Mouse (Mus musculus): ENCODE data around the gene Vps37b. TPM values are rescaled to one million over a fixed set of nuclear protein-coding genes. Genes with fewer than 3 reads are reported as not detected.

Vps37b gene
- total RNA-seq, 1 experiment from 2014 or later: 33.2 TPM

DNA sequence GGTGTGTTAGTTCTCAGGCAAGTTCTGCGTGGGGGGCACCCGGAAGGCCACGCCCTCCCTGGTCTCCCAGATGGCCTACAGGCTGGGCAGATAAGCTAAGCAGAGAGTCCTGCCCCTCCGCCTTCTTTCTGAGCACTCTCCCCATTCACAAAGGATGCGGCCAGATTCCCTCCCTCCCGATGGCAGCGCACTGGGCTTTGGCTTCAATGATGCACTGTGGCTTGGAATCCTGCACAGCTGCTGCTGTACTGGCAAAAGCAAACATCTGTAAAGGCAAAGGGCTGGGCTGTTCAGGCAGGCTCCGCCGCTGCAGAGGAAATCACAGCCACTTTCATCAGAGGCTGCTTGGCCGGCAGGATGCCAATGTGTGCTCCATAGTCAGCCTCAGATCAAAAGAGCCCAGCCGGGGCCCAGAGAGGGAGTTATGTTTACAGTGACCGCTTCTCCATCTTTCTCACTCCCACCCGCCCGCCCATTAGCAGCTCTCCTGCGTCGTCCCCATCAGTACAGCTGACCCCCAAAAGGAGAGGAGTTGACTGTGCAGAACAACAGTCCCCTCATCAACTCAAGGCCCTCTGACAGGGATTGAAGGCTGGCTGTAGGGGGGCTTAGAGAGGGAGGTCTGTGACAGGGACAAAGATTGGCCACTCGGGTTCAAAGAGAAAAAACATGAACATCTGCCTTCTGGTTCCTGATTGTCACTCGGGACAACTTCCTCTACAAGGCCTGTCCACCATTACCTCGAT is 21.0 kb downstream of the Vps37b start:
- ATAC-seq (ENCODE audit: extremely low read depth, insufficient number of reproducible peaks, low FRiP score, poor library complexity, severe bottlenecking): no peak

GRCm38 (mm10) chr5:124010077-124010476 is 22.0 kb downstream of the Vps37b start:
- ATAC-seq (ENCODE audit: extremely low read depth, insufficient number of reproducible peaks, low FRiP score, poor library complexity, severe bottlenecking): no peak

GRCm38 (mm10) chr5:124006891-124007491 is 25.1 kb downstream of the Vps37b start:
- ATAC-seq (ENCODE audit: extremely low read depth, insufficient number of reproducible peaks, low FRiP score, poor library complexity, severe bottlenecking): no peak

- no peak for ATAC-seq (ENCODE audit: extremely low read depth, insufficient number of reproducible peaks, low FRiP score, poor library complexity, severe bottlenecking)
These were observed 25.8 kb downstream of the Vps37b start for GRCm38 (mm10) chr5:124006082-124006873.

GRCm38 (mm10) chr5:124005591-124005990 is 26.5 kb downstream of the Vps37b start:
- no peak for ATAC-seq (ENCODE audit: extremely low read depth, insufficient number of reproducible peaks, low FRiP score, poor library complexity, severe bottlenecking)

DNA sequence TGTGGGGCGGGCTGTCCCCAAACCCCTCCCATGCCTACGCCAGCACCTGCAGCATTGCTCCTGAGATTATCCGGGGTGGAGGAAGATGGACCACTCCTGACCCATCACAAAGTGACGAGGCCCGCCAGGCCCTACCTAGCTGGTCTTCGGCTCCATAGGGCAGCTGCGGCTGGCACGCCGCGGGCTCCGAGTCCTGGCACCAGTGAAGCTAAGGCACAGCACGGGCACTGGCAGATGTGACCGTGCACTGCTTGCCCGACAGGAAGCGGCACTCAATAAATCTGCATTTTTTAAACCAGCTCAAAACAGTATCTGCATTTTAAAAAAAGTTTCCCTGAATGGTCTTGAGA is 26.9 kb downstream of the Vps37b start:
- no peak for ATAC-seq (ENCODE audit: extremely low read depth, insufficient number of reproducible peaks, low FRiP score, poor library complexity, severe bottlenecking)

- no peak for ATAC-seq (ENCODE audit: extremely low read depth, insufficient number of reproducible peaks, low FRiP score, poor library complexity, severe bottlenecking)
These were observed 27.5 kb downstream of the Vps37b start for GRCm38 (mm10) chr5:124004356-124005150.

GRCm38 (mm10) chr5:124003375-124003774 is 28.7 kb downstream of the Vps37b start:
- ATAC-seq (ENCODE audit: extremely low read depth, insufficient number of reproducible peaks, low FRiP score, poor library complexity, severe bottlenecking): no peak

DNA sequence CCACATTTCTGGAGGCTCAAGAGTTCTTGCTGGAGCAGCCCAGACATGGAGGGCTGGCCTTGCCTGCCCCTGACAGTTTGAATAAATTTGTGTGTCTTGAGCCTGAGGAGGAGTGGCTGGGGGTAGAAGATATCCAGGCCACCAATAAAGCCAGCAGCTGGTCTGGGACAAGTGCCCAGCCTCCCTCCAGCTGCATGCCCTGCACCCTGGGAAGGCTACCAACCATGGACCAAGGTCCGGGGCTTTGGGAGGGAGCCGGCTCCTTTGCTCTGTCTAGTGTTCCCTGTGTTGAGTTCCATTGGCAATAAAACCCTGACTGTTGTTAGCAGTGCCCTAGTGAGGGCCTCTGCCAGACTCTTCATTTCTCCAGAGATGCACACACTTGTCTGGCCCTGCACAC is 29.2 kb downstream of the Vps37b start:
- no peak for ATAC-seq (ENCODE audit: extremely low read depth, insufficient number of reproducible peaks, low FRiP score, poor library complexity, severe bottlenecking)

- ATAC-seq (ENCODE audit: extremely low read depth, insufficient number of reproducible peaks, low FRiP score, poor library complexity, severe bottlenecking): no peak
These were observed 30.8 kb downstream of the Vps37b start for GRCm38 (mm10) chr5:124001274-124001673.

GRCm38 (mm10) chr5:124000824-124001223 is 31.2 kb downstream of the Vps37b start:
- ATAC-seq (ENCODE audit: extremely low read depth, insufficient number of reproducible peaks, low FRiP score, poor library complexity, severe bottlenecking): peak; percentile 52; the same call in 1 of the 2 replicates

- ATAC-seq (ENCODE audit: extremely low read depth, insufficient number of reproducible peaks, low FRiP score, poor library complexity, severe bottlenecking): no peak
These were observed 33.7 kb downstream of the Vps37b start for GRCm38 (mm10) chr5:123998370-123998769.

DNA sequence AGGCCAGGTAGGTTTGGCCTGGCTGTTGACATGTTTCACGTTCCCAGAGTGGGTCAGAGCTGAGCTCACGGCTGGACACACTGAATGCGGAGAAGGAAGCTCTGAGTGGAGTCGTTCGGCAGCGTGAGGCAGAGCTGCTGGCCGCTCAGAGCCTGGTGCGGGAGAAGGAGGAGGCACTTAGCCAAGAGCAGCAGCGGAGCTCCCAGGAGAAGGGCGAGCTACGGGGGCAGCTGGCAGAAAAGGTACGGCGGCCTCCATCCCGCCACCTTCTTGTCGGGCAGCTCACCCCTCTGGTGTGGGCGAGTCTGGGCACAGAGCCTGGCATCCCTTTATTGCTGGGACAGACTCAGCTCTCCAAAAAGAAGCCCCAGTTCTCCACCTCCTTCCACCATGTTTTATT is 34.3 kb downstream of the Vps37b start:
- ATAC-seq (ENCODE audit: extremely low read depth, insufficient number of reproducible peaks, low FRiP score, poor library complexity, severe bottlenecking): no peak

DNA sequence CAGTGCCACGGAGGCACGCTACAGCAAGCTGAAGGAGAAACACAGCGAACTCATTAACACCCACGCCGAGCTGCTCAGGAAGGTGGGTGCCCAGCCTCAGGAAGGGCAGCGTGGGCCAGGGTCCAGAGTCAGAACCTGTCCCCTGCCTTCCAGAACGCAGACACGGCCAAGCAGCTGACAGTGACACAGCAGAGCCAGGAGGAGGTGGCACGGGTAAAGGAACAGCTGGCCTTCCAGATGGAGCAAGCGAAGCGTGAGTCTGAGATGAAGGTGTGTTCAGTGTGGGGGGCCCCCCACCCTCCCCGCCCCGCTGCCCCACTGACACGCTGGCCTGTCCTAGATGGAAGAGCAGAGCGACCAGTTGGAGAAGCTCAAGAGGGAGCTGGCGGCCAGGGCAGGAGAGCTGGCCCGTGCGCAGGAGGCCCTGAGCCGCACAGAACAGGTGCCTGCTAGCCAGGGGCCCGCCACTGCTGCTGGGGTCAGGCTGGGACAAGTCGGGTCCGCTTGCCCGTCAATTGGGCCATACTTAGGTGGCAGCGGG is 34.8 kb downstream of the Vps37b start:
- ATAC-seq (ENCODE audit: extremely low read depth, insufficient number of reproducible peaks, low FRiP score, poor library complexity, severe bottlenecking): no peak

- ATAC-seq (ENCODE audit: extremely low read depth, insufficient number of reproducible peaks, low FRiP score, poor library complexity, severe bottlenecking): no peak
These were observed 35.4 kb downstream of the Vps37b start for GRCm38 (mm10) chr5:123996695-123997094.

DNA sequence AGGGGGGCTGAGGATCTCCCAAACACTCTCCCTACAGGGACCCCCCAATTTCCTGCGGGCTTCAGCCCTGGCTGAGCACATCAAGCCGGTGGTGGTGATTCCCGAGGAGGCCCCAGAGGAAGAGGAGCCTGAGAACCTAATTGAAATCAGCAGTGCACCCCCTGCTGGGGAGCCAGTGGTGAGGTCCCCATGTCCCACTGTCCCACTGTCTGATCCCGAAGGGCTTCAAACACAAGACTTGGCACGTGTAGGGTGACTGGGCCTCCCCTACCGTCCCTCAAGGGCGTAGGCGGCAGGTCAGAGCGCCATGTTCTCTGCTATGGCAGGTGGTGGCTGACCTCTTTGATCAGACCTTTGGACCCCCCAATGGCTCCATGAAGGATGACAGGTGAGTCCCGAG is 35.9 kb downstream of the Vps37b start:
- no peak for ATAC-seq (ENCODE audit: extremely low read depth, insufficient number of reproducible peaks, low FRiP score, poor library complexity, severe bottlenecking)

DNA sequence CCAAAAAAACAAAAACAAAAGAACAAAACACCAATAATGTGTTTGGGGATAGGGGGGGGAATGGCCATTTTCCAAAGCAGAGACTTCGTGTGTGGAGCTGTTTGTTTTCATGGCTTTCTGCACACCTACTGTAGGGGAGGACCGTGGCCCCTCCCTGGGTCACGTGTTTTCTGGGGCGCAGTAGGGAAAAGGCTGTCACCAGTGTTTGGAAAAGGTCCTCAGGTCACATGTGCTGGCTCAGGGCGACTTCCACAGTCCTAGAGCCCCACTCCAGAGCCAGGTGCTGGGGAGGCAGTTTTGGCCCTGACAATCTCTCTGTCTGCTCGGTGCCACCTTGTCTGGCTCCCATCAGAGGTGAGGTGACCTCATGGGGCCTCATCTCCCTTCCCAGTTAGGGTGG is 36.7 kb downstream of the Vps37b start:
- ATAC-seq (ENCODE audit: extremely low read depth, insufficient number of reproducible peaks, low FRiP score, poor library complexity, severe bottlenecking): no peak

DNA sequence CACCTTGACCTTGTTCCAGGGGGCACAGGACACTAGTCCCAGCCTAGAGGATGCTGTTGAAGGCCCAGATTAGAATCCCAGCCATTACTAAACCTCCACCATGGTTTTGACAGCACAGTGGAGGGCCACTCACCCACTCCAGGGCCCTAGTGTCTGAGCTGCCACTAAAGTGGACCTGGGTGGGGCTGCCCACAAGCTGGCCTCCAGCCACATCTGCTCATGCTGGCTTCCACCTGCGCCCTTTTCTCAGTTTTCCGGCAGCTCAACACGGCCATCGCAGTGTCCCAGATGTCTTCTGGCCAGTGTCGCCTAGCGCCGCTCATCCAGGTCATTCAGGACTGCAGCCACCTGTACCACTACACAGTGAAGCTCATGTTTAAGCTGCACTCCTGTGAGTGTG is 37.6 kb downstream of the Vps37b start:
- no peak for ATAC-seq (ENCODE audit: extremely low read depth, insufficient number of reproducible peaks, low FRiP score, poor library complexity, severe bottlenecking)
